Mouse (Mus musculus) adrenal gland, adult (tissue): ENCODE measurements around the gene Susd1.

ENCODE experiments used
- DNase-seq, 2 experiments: peaks; one replicate each; pipeline ENCODE4 v3.0.0; 2022 to 2023; ENCODE audit warnings: low spot score in 1 of 2; ENCODE audit not compliant: inconsistent age in 2 of 2

Susd1 gene

GRCm38 (mm10) chr4:59437990-59438854 lies at the start of gene Susd1:
Gene Susd1 (minus strand): TSS chr4:59438633.
- peak; percentile 72 to 86 for DNase-seq

- DNase-seq = peak in 1 of 2 experiments; percentile 39
Measured at GRCm38 (mm10) chr4:59471306-59471705, 32.9 kb upstream of the Susd1 start.

DNA sequence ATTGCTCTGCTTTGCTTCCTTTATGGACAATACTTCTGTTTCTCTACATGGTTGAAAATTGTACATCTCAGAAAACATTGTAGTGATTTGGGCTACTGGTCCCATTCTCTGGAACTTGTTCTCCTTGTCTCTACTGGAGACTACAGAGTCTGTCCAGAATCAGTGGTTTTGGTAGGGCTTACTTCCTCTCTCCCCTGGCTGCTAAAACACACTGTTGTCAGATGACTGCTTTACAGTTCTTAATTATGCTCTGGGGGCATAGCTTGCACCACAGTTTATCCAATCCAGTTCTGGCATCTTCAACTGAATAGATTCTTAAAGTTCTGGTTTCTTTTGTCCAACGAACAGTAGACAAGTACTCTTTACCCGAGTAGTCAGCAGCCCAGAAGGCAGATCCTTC lies 27.0 kb upstream of the Susd1 start:
- DNase-seq = no peak

DNA sequence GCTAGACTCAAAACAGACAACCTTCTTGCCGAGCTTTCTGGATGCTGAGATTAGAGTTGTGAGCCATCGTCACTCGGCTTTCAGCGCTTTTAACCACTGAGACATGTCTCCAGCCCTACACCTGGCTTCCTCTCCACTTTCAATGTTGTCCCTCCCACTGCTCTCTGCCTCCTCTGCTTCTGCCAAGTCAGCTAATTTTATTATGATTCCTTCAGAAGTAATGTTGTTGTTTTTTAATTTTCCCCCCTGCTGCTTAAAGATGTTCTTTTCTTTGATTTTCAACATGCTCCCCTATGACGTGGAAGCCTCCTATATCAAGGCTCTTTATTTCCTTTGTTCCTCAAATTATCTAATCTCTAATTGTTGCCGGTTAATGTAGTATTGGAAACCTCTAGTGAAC lies 26.2 kb upstream of the Susd1 start:
- no peak for DNase-seq

DNA sequence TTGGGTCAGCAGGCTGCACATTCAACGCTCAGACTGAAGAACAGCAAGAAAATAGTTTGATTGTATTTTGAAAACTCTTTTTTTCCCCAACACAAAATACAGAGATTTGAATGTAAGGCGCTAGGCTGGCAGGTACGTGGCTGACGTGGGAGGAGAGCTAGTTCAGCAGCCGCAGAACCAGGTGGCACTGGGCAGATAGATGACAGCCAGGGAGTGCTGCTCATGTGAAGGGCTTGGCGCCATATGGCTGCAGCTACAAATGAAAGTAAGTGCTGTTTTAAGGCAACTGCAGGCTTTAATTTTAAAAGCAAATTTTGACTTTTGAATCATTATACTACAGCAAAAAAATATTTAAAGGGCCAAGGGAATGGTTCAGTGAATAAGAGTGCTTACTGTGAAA lies 24.1 kb upstream of the Susd1 start:
- no peak for DNase-seq

DNA sequence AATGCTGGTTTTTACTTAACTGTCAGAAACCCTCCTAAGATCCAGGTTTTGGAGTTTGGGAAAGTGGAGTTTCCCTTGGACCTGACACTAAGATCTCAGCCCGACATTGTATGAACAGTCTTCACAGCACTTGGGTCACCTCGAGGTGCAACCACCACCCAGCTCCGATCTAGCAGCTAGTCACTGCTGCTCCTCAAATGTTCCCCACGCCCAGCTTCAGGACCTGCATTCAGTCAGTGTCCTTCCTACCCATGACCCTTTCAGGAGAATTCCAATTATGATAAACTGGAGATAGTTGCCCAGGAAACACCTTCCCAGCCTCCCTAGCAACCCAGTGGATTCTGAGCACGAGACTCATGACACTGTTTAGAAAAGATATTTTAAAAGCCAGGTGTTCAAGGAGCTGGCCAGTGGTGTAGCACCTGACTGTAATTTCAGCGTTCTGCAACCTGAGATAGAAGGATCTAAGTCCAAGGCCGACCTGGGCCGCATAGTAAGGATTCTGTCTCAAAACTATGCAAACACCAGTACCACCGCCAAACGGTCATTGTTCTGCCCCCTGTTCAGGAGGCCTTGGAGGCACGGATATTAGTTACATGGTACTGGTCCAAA lies 22.8 kb upstream of the Susd1 start:
- peak in 1 of 2 experiments; percentile 30 for DNase-seq

GRCm38 (mm10) chr4:59459216-59459955 lies 21.0 kb upstream of the Susd1 start:
- peak in 1 of 2 experiments; percentile 31 for DNase-seq

- peak; percentile 68 to 85 for DNase-seq
Measured at GRCm38 (mm10) chr4:59457941-59458340, 19.5 kb upstream of the Susd1 start.

DNA sequence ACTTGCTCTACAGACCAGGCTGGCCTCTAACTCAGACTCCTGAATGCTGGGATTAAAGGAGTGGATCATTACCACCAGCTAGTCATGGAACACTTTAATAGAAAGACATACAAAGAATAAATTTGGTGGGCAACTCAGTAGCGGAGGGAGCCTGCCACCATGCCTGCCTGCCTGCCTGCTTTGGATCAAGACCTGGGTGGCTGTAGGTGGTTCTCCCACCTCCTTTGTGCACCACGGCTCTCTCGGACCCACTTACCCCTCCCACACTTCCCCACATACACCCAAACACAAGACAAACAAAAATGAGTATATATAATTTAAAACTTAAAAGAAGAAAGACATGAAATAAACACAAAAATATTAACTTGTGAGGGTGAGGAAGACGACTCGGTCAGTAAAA lies 18.7 kb upstream of the Susd1 start:
- no peak for DNase-seq

DNA sequence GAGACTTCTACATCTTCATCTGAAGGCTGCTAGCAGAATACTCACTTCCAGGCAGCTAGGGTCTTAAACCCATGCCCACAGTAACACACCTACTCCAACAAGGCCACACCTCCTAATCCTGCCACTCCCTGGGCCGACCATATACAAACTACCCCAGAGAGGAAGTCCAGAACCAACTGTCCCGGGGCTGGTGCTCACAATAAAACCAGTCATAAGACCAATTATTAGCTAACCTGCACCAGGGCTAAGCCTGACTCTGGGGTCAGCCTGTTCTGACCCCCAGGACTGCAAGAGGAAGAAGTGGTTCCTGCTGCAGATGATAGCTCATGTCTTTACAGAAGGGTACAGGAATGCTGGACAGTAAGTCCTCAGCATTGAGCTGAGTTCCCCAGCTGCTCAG lies 17.0 kb upstream of the Susd1 start:
- DNase-seq = peak in 1 of 2 experiments; percentile 33

DNA sequence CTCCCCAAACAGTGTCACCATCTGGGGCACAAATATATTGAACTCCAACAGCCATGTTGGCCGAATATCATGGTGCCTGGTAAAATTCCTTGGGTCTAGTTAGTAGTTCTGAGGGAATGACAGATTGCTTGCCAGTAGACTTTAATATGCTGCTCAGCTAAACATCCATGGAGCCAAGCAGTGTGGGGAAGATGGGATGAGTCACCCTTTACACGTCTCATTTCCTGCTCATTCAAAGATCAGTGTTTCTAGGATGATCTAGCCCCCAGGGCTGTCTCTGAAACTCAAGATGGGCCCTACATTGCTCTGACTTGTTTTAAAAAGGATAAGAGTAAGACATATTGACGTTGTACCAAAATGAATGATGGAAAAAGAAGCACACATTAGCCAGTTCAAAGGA lies 15.6 kb upstream of the Susd1 start:
- peak in 1 of 2 experiments; percentile 43 for DNase-seq

- DNase-seq = no peak
Measured at GRCm38 (mm10) chr4:59452503-59452933, 14.1 kb upstream of the Susd1 start.

- DNase-seq = no peak
Measured at GRCm38 (mm10) chr4:59450906-59451305, 12.5 kb upstream of the Susd1 start.

- DNase-seq = no peak
Measured at GRCm38 (mm10) chr4:59450234-59450854, 11.9 kb upstream of the Susd1 start.

DNA sequence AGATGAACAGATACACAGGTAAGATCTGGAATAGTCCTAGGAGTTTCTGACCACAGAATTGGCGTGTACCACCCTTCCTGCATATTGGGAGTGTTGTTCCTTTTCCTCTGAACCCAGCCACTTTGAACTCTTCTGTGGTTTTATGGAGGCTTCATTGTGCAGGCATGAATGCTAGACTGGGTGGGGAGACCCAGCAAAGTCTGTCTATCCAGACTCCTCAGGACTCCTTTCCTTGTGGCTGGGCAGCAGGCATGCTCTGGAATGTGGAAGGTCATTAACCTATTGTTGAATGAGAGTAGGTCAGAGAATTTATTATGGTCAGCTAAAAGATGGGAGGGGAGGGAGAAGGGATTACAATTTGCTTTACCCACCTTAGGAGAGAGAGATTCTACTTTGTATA lies 8.9 kb upstream of the Susd1 start:
- no peak for DNase-seq

DNA sequence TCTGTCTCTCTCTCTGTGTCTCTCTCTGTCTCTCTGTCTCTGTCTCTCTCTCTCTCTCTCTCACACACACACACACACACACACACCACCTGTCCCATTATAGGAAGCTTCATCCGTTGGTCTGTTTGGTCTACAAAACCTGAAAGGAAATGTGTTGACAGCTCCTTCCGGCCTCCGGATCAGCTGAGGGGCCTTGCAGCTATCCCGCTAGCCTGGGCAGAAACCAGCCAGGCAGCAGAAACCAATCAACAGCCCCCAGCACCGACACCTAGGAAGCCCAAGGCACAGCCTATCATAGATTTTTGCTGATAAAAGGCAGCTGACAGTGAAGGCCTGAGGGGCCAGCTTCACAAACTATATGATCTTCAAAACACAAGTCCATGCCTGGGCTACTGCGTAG lies 7.1 kb upstream of the Susd1 start:
- no peak for DNase-seq

DNA sequence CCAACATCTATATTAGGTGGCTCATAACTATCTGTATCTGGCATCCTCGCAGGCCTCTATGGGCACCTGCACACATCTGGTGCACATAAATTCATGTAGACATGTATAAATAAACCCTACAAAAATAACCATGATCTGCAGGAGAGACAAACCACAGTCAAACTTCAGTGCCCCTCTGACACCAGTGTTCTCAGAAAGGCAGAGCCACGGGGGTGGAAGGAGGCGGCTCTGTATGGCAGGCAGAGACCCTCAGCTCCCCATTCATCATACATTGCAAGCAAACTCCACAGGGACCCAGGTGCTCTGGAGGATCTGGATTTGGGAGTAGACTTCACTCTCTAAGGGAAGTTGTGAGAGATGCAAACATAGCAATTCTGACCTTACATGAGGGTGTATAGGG lies 6.6 kb upstream of the Susd1 start:
- no peak for DNase-seq

DNA sequence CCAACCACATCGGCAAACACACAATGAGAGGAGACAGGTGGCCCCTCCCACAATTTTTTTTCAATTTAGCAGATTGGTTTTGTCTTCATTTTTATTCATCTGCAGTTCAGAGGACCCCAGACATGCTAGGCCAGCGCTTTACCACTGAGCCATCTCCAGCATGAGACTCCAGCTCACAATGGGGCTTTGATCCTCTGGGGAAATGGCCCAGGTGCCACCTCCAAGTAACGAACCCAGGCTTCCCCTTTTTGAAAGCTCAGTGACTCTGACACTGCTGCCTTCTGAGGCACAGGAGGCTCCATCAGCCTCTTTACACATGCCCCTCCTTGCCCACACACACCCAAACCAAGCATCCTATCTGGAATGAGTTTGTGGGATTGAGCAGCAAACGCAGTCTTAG lies 5.7 kb upstream of the Susd1 start:
- DNase-seq = no peak

- DNase-seq = no peak
Measured at GRCm38 (mm10) chr4:59441265-59441664, 2.8 kb upstream of the Susd1 start.

- peak in 1 of 2 experiments; percentile 66 for DNase-seq
Measured at GRCm38 (mm10) chr4:59439960-59440359, 1.5 kb upstream of the Susd1 start.

DNA sequence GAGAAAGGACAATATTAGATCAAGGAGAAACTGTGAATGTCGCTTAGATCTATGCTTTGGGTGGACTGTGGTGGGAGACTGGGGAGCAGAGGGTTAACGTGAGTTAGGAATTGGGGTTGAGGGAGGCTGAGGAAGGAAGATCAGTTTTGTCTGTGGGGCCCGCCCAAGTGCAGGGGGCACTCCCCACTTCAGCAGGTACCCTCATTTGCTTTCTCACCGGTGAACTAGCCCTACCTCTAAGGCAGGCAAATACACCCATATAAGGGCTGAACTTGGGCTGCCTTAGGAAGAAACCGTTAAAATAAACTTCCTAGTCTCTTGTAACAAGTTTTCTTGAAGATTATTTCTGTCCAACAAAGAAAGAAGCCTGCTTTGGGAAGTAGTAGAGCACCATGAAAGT lies 608 bp upstream of the Susd1 start:
- DNase-seq = no peak
